Mouse (Mus musculus) neutrophil, adult 83 days (primary cell): ENCODE measurements around the gene Gm14325. TPM values are rescaled to one million over a fixed set of nuclear protein-coding genes. Genes with fewer than 3 reads are reported as not detected.

Experiments
- total RNA-seq, 2 experiments: library from RNA; stranded (reverse); gene quantifications; one replicate each; pipeline ENCODE4 v1.2.4; 2023

The Gm14325 gene
- 1 to 10 TPM; 3.8 to 8.5 TPM for total RNA-seq

GRCm38 (mm10) chr2:177839901-177840663, at the start of gene Gm14325:
Gene Gm14325 (minus strand): TSS chr2:177840336.

Other genes with a start within 250 kb of the Gm14325 start
- gene Gm14322, start 81.0 kb downstream of the Gm14325 start, total RNA-seq = 1 to 10 TPM; 2.0 to 3.0 TPM
- under 1 TPM; 0.24 to 0.64 TPM for gene Gm14327, start 56.8 kb upstream of the Gm14325 start, total RNA-seq
- gene Zfp972, start 85.3 kb upstream of the Gm14325 start, total RNA-seq = not detected
- 1 to 10 TPM; 5.2 to 6.7 TPM for gene Gm14326, start 117.0 kb upstream of the Gm14325 start, total RNA-seq
- 10 to 100 TPM; 21.0 to 26.4 TPM for gene Zfp971, start 182.9 kb upstream of the Gm14325 start, total RNA-seq
- 1 to 10 TPM; 2.6 to 3.4 TPM for gene Zfp931, start 238.1 kb upstream of the Gm14325 start, total RNA-seq